Mouse (Mus musculus) testis, postnatal 14 days (tissue): Measurements from ENCODE around the gene Pla2g16.

Experiments used
- DNase-seq: peaks from one replicate; pipeline ENCODE4 v3.0.0; 2021; ENCODE audit warnings: low spot score

Pla2g16 gene

GRCm38 (mm10) chr19:7564457-7564856 lies 7.2 kb downstream of the Pla2g16 start:
- DNase-seq: no peak

GRCm38 (mm10) chr19:7566826-7567225 lies 9.6 kb downstream of the Pla2g16 start:
- DNase-seq: no peak

- DNase-seq: no peak
These were observed 11.1 kb downstream of the Pla2g16 start for GRCm38 (mm10) chr19:7568364-7568763.

GRCm38 (mm10) chr19:7569650-7570049 lies 12.4 kb downstream of the Pla2g16 start:
- DNase-seq: no peak

GRCm38 (mm10) chr19:7576180-7576579 lies 18.9 kb downstream of the Pla2g16 start:
- no peak for DNase-seq

- DNase-seq: no peak
These were observed 20.5 kb downstream of the Pla2g16 start for GRCm38 (mm10) chr19:7577710-7578109.

GRCm38 (mm10) chr19:7581042-7581441 lies 23.8 kb downstream of the Pla2g16 start:
- DNase-seq: no peak

- DNase-seq: no peak
These were observed 25.8 kb downstream of the Pla2g16 start for GRCm38 (mm10) chr19:7583101-7583500.

- DNase-seq: no peak
These were observed 26.3 kb downstream of the Pla2g16 start for GRCm38 (mm10) chr19:7583599-7583998.

- no peak for DNase-seq
These were observed 28.0 kb downstream of the Pla2g16 start for GRCm38 (mm10) chr19:7585279-7585678.

- peak; percentile 19 for DNase-seq
These were observed 28.5 kb downstream of the Pla2g16 start for GRCm38 (mm10) chr19:7585764-7586163.

- DNase-seq: no peak
These were observed 33.5 kb downstream of the Pla2g16 start for GRCm38 (mm10) chr19:7590795-7591194.

- DNase-seq: no peak
These were observed 34.8 kb downstream of the Pla2g16 start for GRCm38 (mm10) chr19:7592018-7592417.

GRCm38 (mm10) chr19:7595534-7595933 lies 38.3 kb downstream of the Pla2g16 start:
- no peak for DNase-seq

GRCm38 (mm10) chr19:7598481-7598880 lies 41.2 kb downstream of the Pla2g16 start:
- no peak for DNase-seq

GRCm38 (mm10) chr19:7601551-7601950 lies 44.3 kb downstream of the Pla2g16 start:
- no peak for DNase-seq

- DNase-seq: no peak
These were observed 46.8 kb downstream of the Pla2g16 start for GRCm38 (mm10) chr19:7604107-7604506.

GRCm38 (mm10) chr19:7605013-7605412 lies 47.8 kb downstream of the Pla2g16 start:
- no peak for DNase-seq

- peak; percentile 36 for DNase-seq
These were observed 48.9 kb downstream of the Pla2g16 start for GRCm38 (mm10) chr19:7605930-7606783.

- peak; percentile 20 for DNase-seq
These were observed 49.8 kb downstream of the Pla2g16 start, which contains the start of gene Lgals12 for GRCm38 (mm10) chr19:7606801-7607689. Gene Lgals12 (minus strand): TSS chr19:7607193.

- DNase-seq: no peak
These were observed 50.5 kb downstream of the Pla2g16 start for GRCm38 (mm10) chr19:7607690-7608201.

GRCm38 (mm10) chr19:7611942-7612757 lies 54.9 kb downstream of the Pla2g16 start, which contains the start of gene Hrasls5:
Gene Hrasls5 (plus strand): TSS chr19:7612541.
- peak; percentile 9 for DNase-seq
